Mouse (Mus musculus) layer of hippocampus, adult 18-20 months (tissue): Measurements from ENCODE around the gene Ppp1r7. TPM values are rescaled to one million over a fixed set of nuclear protein-coding genes. Genes with fewer than 3 reads are reported as not detected.

ENCODE experiments used
- DNase-seq, 2 experiments: peaks; one replicate each; pipeline ENCODE4 v3.0.0; 2022; ENCODE audit warnings: low spot score in 2 of 2
- microRNA-seq, 2 experiments: library from miRNA; unstranded; fragments of <30 nt; microRNA quantifications; one replicate each; pipeline ENCODE4 v1.2.0; 2021
- total RNA-seq, 2 experiments: library from RNA; stranded (reverse); gene quantifications; 2 replicates each; pipeline ENCODE4 v1.2.3; 2021

Gene Ppp1r7
- total RNA-seq, 2 experiments from 2014 or later = 64.8 to 77.8 TPM

DNA sequence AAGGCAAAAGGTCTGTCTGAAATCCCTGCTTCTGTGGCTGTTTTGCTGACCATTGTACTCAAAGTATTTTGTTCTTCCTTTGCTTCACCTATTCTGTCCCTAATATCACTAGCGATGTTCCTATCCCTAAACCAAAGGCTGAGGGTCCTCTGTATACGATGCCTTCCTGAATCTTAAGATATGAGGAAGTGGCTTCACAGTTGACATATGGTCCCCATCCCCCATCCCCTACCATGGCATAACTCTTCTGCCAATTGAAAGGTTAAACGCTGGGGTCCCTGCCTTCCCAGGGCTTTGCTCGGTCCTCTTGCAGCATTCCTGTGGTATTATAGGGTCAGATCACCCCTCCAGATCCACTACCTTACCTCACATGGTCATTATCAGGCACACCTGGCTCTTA, 60.7 kb downstream of the Ppp1r7 start:
- DNase-seq = no peak

Small RNAs within 50 kb of the gene (microRNA-seq; reads per million reads assigned to microRNA genes)
- gene Mir6345 (0 reads per million in 2 experiments), gene Mir6902 (0 to 0.59 reads per million in 2 experiments)

Other genes with a start within 250 kb of the Ppp1r7 start
- 100 to 1,000 TPM; 637 to 653 TPM for gene Kif1a, start 240.9 kb upstream of the Ppp1r7 start, total RNA-seq
- not detected for gene Agxt, start 207.6 kb upstream of the Ppp1r7 start, total RNA-seq
- not detected for gene 2310007B03Rik, start 181.9 kb upstream of the Ppp1r7 start, total RNA-seq
- under 1 TPM; 0.20 to 0.42 TPM for gene Crocc2, start 174.1 kb upstream of the Ppp1r7 start, total RNA-seq
- 1 to 10 TPM; 4.8 to 6.1 TPM for gene Sned1, start 107.0 kb upstream of the Ppp1r7 start, total RNA-seq
- 10 to 100 TPM; 19.1 TPM for gene Mterf4, start 36.9 kb upstream of the Ppp1r7 start, total RNA-seq
- gene Pask, start 628 bp downstream of the Ppp1r7 start, total RNA-seq = 1 to 10 TPM; 3.5 to 6.8 TPM
- gene Ano7, start 31.1 kb downstream of the Ppp1r7 start, total RNA-seq = under 1 TPM in 1 of 2 experiments, not detected in 1; 0.17 TPM
- gene Hdlbp, start 136.0 kb downstream of the Ppp1r7 start, total RNA-seq = 100 to 1,000 TPM; 153 to 156 TPM
- 10 to 100 TPM; 12.0 to 13.0 TPM for gene Farp2, start 169.2 kb downstream of the Ppp1r7 start, total RNA-seq